Mouse (Mus musculus) midbrain, embryonic 14.5 days (tissue): Measurements from ENCODE around the gene Mapk9. TPM values are rescaled to one million over a fixed set of nuclear protein-coding genes. Genes with fewer than 3 reads are reported as not detected.

Experiments
- ATAC-seq: fragments of 200-750 bp; cut with Nextera tagmentation; 2 replicates; pipeline ENCODE4 v1.8.0; 2017; ENCODE audit warnings: moderate number of reproducible peaks, moderate library complexity; ENCODE audit not compliant: low FRiP score, low TSS enrichment
- DNase-seq: peaks from one replicate; pipeline ENCODE4 v3.0.0-alpha.2; 2015
- H3K27ac ChIP-seq: fragments of 300-500 bp; sonication (generic); replicated peaks from 2 replicates; pipeline ENCODE4 v1.5.1; 2014; ENCODE audit warnings: mild to moderate bottlenecking, low read depth, low read length, moderate library complexity
- H3K27me3 ChIP-seq: fragments of 300-500 bp; sonication (generic); 2 replicates; pipeline ENCODE4 v1.6.1; 2014; ENCODE audit warnings: low read length, control low read depth, mixed read lengths; ENCODE audit not compliant: control insufficient read depth, insufficient read depth
- H3K36me3 ChIP-seq: fragments of 300-500 bp; sonication (generic); 2 replicates; pipeline ENCODE4 v1.6.1; 2014; ENCODE audit warnings: low read length, control low read depth; ENCODE audit not compliant: control insufficient read depth, insufficient read depth
- H3K4me1 ChIP-seq: fragments of 300-500 bp; sonication (generic); 2 replicates; pipeline ENCODE4 v1.6.1; 2014; ENCODE audit warnings: mild to moderate bottlenecking, antibody characterized with exemption, low read length, control low read depth; ENCODE audit not compliant: control insufficient read depth, insufficient read depth
- H3K4me2 ChIP-seq: fragments of 300-500 bp; sonication (generic); 2 replicates; pipeline ENCODE4 v1.6.1; 2014; ENCODE audit warnings: mild to moderate bottlenecking, low read length, moderate library complexity
- H3K4me3 ChIP-seq: fragments of 300-500 bp; sonication (generic); replicated peaks from 2 replicates; pipeline ENCODE4 v1.5.1; 2014; ENCODE audit warnings: low read depth, low read length
- H3K9ac ChIP-seq: fragments of 300-500 bp; sonication (generic); replicated peaks from 2 replicates; pipeline ENCODE4 v1.6.1; 2014; ENCODE audit warnings: mild to moderate bottlenecking, low read length, moderate library complexity
- H3K9me3 ChIP-seq: fragments of 300-500 bp; sonication (generic); 2 replicates; pipeline ENCODE4 v1.6.1; 2016; ENCODE audit warnings: low read length, control low read depth, mixed read lengths; ENCODE audit not compliant: control insufficient read depth
- WGBS: fragments of 180-500 bp; shearing (Covaris S2); extraction: QIAGEN DNeasy Blood & Tissue Kit; methylation state at CpG from one replicate; pipeline ENCODE4 v1.1.7; 2014; 5-methylcytosine and 5-hydroxymethylcytosine counted together
- polyA plus RNA-seq: library from polyadenylated mRNA; unstranded; fragments of >200 nt; fragmentation: Nextera tagmentation; extraction: Ambion mirVana; gene quantifications from 2 replicates; pipeline ENCODE4 v1.2.1, GENCODE M21; 2014

Gene Mapk9
- polyA plus RNA-seq, 1 experiment from 2014 or later: 72.4 TPM

DNA sequence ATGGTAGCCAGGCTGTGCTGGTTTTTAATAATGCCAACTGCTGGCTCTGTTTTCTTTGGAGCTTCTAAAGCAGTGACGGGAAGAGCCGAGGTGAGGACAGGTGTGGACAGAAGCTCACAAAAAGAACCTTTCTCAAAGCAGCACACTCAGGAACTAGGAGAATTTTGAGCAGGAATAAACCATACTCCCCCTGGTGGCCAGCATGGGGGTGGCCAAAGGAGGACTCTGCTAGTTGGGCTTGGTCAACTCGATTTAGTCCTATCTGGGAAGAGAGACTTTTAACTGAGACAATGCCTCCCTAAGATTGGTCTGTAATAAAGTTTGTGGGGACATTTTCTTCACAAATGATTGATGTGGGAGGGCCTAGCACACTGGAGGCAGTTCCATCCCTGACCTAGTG, 1.6 kb upstream of the Mapk9 start:
- DNase-seq: peak; percentile 71
- no peak overlapping the region for H3K4me2 ChIP-seq

GRCm38 (mm10) chr11:49845958-49846357, 593 bp upstream of the Mapk9 start:
- H3K4me2 ChIP-seq: peak overlapping the region; percentile 83
- H3K4me1 ChIP-seq: peaks cover 21% of the 10 kb centered on the region
- H3K9me3 ChIP-seq: no peaks in the 10 kb centered on the region
- no peaks in the 10 kb centered on the region for H3K27me3 ChIP-seq
- H3K36me3 ChIP-seq: peaks cover 11% of the 10 kb centered on the region; the same call in 1 of the 2 replicates
- H3K4me3 ChIP-seq: peak overlapping the region; percentile 92
- DNase-seq: no peak
- ATAC-seq: no peak
- peak overlapping the region; percentile 89 for H3K27ac ChIP-seq
- 40% methylated on average over 11 of the region's 11 CpGs for WGBS
- peak overlapping the region; percentile 94 for H3K9ac ChIP-seq

More for the DNA sequence above, 1.6 kb upstream of the Mapk9 start:
- Histone ChIP-seq H3K36me3 (peaks cover 3% of the 10 kb centered on the region; the same call in 1 of the 2 replicates), H3K9ac (no peak overlapping the region), H3K27me3 (no peaks in the 10 kb centered on the region), H3K27ac (no peak overlapping the region), H3K9me3 (no peaks in the 10 kb centered on the region), H3K4me1 (peaks cover 21% of the 10 kb centered on the region), H3K4me3 (no peak overlapping the region)
- 65% methylated on average over 3 of the region's 3 CpGs for WGBS
- no peak for ATAC-seq

GRCm38 (mm10) chr11:49847071-49847810, 690 bp downstream of the Mapk9 start:
- WGBS: 8% methylated on average over 29 of the region's 29 CpGs
- ATAC-seq: peak; percentile 2
- no peaks in the 10 kb centered on the region for H3K9me3 ChIP-seq
- H3K27ac ChIP-seq: peak overlapping the region; percentile 89
- H3K4me2 ChIP-seq: peak overlapping the region; percentile 83
- peaks cover 11% of the 10 kb centered on the region; the same call in 1 of the 2 replicates for H3K36me3 ChIP-seq
- H3K4me1 ChIP-seq: peaks cover 21% of the 10 kb centered on the region
- H3K27me3 ChIP-seq: no peaks in the 10 kb centered on the region
- peak overlapping the region; percentile 92 for H3K4me3 ChIP-seq
- DNase-seq: peak; percentile 68
- peak overlapping the region; percentile 94 for H3K9ac ChIP-seq

GRCm38 (mm10) chr11:49847811-49848078, 1.2 kb downstream of the Mapk9 start:
- peak overlapping the region; percentile 83 for H3K4me2 ChIP-seq
- H3K27me3 ChIP-seq: no peaks in the 10 kb centered on the region
- H3K9me3 ChIP-seq: no peaks in the 10 kb centered on the region
- no peak for DNase-seq
- ATAC-seq: no peak
- no peak overlapping the region for H3K27ac ChIP-seq
- peak overlapping the region; percentile 92 for H3K4me3 ChIP-seq
- 78% methylated on average over 2 of the region's 2 CpGs for WGBS
- peak overlapping the region; percentile 94; the same call in 1 of the 2 replicates for H3K9ac ChIP-seq
- peaks cover 11% of the 10 kb centered on the region; the same call in 1 of the 2 replicates for H3K36me3 ChIP-seq
- H3K4me1 ChIP-seq: peaks cover 21% of the 10 kb centered on the region

DNA sequence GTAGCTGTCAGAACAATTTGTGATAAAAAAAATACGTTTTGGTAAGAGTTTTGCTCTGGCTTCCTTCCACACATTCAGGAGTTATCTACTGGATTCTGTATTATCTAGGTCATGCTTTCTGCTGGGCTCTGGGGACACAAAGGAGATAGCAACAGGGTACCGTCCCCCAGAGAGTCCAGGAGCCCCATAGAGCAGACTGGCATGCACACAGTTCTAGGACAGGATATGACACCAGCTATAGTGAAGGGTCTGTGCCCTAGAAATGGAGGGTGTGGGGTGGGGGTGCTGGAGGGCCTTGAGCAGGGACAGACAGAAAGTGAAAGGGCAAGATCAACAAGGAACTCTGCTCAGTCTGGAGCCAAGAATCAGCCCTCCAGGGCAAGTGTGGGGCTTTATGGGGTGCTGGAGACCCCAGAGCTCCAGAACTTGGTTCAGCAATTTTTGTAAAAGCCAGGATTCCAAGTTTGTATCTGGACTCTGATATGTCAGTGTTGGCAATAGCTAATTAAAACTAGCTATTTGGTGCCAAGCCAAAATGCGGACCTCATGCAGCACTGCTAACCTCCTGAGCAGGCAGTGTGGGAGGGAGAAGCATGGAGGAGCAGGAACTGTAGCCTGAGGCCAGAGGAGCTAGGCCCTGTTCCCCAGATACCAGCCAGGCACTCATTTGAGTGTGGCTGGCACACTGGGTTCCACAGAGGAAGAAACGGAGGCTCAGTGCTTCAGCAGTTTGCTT, 1.7 kb downstream of the Mapk9 start:
- 63% methylated on average over 4 of the region's 4 CpGs for WGBS
- Histone ChIP-seq H3K4me2 (peak overlapping the region; percentile 83), H3K9me3 (no peaks in the 10 kb centered on the region), H3K36me3 (peaks cover 11% of the 10 kb centered on the region; the same call in 1 of the 2 replicates), H3K27me3 (no peaks in the 10 kb centered on the region), H3K4me1 (peaks cover 21% of the 10 kb centered on the region), H3K27ac (no peak overlapping the region), H3K4me3 (peak overlapping the region; percentile 92; the same call in 1 of the 2 replicates), H3K9ac (0 out of 2 replicates have a peak overlapping the region, but pooled peaks have one; percentile 1)
- no peak for ATAC-seq
- peak; percentile 39 for DNase-seq

DNA sequence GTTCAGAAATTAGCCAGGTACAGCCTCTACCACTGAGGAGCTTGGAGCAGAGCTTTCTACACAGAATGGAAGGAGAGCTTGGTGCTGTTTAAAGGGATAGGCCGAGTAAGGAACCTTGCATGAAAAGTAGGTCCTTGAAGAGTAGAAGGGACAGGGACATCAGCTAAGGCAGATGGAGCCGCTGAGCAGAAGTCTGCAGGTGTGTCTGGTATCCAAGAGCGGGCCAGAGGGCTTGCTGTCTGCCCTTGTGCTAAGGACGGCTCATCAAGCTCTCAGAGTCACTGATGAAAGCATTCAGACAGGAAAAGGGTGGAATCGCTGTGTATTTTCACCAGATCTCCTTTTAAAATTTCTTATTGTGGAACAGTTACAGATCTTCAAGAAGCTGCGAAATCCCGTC, 3.8 kb downstream of the Mapk9 start:
- no peak overlapping the region for H3K4me3 ChIP-seq
- DNase-seq: no peak
- H3K36me3 ChIP-seq: peaks cover 21% of the 10 kb centered on the region; the same call in 1 of the 2 replicates
- H3K4me2 ChIP-seq: no peak overlapping the region
- H3K9me3 ChIP-seq: no peaks in the 10 kb centered on the region
- WGBS: 94% methylated on average over 7 of the region's 7 CpGs
- H3K27ac ChIP-seq: no peak overlapping the region
- no peaks in the 10 kb centered on the region for H3K27me3 ChIP-seq
- H3K9ac ChIP-seq: no peak overlapping the region
- H3K4me1 ChIP-seq: peaks cover 21% of the 10 kb centered on the region
- no peak for ATAC-seq

DNA sequence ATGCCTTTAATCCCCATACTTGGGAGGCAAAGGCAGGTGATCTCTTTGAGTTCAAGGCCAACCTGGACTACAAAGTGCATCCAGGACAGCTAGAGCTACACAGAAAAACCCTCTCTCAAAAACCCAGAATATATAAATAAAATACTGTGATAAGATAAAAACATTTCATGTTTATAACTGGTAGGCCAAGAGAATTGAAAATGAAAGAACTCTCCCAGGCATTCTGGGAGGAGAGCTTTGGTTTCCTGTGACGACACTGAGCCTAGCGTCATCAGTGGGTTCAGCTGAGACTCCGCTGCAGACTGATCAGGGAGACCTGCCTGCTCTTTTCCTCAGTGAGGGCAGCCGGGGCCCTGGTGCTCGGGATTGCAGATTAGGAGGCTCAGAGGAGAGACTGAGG, 8.6 kb downstream of the Mapk9 start:
- no peak overlapping the region for H3K4me3 ChIP-seq
- no peak overlapping the region for H3K4me2 ChIP-seq
- no peak overlapping the region for H3K9ac ChIP-seq
- no peaks in the 10 kb centered on the region for H3K9me3 ChIP-seq
- ATAC-seq (no peak), DNase-seq (no peak)
- H3K27ac ChIP-seq: no peak overlapping the region
- peaks cover 27% of the 10 kb centered on the region; the same call in 1 of the 2 replicates for H3K36me3 ChIP-seq
- no peaks in the 10 kb centered on the region for H3K4me1 ChIP-seq
- H3K27me3 ChIP-seq: no peaks in the 10 kb centered on the region
- WGBS: 78% methylated on average over 5 of the region's 5 CpGs

- ATAC-seq (no peak), DNase-seq (no peak)
- peaks cover 29% of the 10 kb centered on the region; the same call in 1 of the 2 replicates for H3K36me3 ChIP-seq
- H3K27ac ChIP-seq: no peak overlapping the region
- no peaks in the 10 kb centered on the region for H3K9me3 ChIP-seq
- H3K4me1 ChIP-seq: no peaks in the 10 kb centered on the region
- no peak overlapping the region for H3K4me3 ChIP-seq
- 88% methylated on average over 4 of the region's 4 CpGs for WGBS
- H3K9ac ChIP-seq: no peak overlapping the region
- no peak overlapping the region for H3K4me2 ChIP-seq
- H3K27me3 ChIP-seq: no peaks in the 10 kb centered on the region
Measured at GRCm38 (mm10) chr11:49861139-49861538, 14.6 kb downstream of the Mapk9 start.
